Mouse (Mus musculus) gastrocnemius, postnatal 4 days (tissue): ENCODE measurements around the gene Gm20431. TPM values are rescaled to one million over a fixed set of nuclear protein-coding genes. Genes with fewer than 3 reads are reported as not detected.

Experiments used
- DNase-seq, 2 experiments: peaks; one replicate each; pipeline ENCODE4 v3.0.0; 2021 to 2022; ENCODE audit warnings: low spot score in 2 of 2, mixed read lengths in 2 of 2
- total RNA-seq, 2 experiments: library from RNA; stranded (reverse); gene quantifications; 2 replicates each; pipeline ENCODE4 v1.2.3; 2021

Gm20431 gene
- total RNA-seq, 2 experiments from 2014 or later = 20.3 to 22.9 TPM

DNA sequence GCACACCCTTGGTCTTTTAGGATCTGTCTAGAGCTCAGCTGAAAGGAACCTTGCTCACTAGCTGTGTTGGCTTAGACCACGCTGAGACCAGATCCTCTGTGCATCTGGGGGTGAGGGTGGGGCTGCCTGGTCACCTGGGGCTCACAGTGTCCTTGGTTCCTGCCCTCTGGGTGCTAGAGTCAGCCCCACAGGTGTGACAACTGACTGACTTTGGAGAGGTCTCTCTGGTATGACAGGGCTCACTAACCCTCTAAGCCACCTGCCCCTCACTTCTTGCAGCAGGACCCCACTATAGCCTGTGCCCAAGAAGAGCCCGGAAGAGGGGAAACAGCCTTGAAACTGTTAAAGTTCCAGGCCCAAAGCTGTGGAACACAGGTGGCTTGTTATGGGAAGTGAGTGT lies 58.9 kb downstream of the Gm20431 start:
- no peak for DNase-seq

GRCm38 (mm10) chr2:167600481-167600995 lies 60.8 kb downstream of the Gm20431 start:
- DNase-seq = no peak

GRCm38 (mm10) chr2:167599917-167600316 lies 61.4 kb downstream of the Gm20431 start:
- DNase-seq = no peak

GRCm38 (mm10) chr2:167599195-167599594 lies 62.1 kb downstream of the Gm20431 start:
- no peak for DNase-seq

GRCm38 (mm10) chr2:167597492-167598186 lies 63.7 kb downstream of the Gm20431 start:
- DNase-seq = peak; percentile 66 to 78

- no peak for DNase-seq
These were observed 64.4 kb downstream of the Gm20431 start for GRCm38 (mm10) chr2:167596726-167597491.

GRCm38 (mm10) chr2:167596262-167596661 lies 65.0 kb downstream of the Gm20431 start:
- no peak for DNase-seq

DNA sequence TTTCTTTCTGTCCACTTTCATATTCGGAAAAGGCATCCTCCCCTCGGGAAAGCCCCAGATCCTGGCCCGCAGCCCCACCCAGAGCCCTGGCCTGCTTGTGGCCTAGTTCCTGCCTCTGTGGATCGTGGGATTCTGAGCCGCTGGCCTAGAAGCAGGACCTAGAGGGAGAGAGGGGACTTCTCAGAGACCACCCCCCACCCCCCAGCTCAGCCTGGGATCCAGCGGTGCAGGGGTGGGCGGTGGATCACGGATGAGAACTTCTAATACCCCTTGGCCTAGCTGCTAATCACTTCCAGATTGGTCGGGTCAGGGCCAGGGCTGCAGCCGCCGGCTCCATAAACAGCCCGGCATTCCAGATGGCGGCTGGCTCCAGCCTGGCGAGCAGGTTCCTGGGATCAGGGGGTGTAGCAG lies 65.5 kb downstream of the Gm20431 start:
- peak; percentile 63 to 76 for DNase-seq

DNA sequence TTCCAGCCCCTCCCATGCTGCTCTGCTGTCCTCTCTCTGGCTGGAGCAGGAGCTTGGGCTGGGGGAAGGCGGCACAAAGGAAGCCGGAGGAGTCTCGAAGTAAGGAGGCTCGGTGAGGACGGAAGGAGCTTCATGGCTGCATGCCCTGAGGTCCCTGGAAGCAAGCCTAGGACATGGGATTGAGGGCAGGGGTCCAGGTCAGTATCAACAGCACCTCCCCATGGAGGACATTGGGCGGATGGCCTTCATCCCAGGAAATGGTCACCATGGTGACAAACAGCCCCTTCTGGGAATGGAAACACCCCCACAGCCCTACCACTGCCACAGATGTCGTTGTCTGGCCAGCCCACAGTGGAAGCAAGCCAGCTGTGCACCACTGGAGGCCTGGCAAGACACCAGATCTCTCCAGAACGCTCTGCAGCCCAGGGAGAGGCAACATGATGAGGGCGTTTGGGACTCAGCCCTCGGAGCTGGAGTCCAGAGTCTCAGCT lies 66.8 kb downstream of the Gm20431 start:
- DNase-seq = peak; percentile 77 to 85

DNA sequence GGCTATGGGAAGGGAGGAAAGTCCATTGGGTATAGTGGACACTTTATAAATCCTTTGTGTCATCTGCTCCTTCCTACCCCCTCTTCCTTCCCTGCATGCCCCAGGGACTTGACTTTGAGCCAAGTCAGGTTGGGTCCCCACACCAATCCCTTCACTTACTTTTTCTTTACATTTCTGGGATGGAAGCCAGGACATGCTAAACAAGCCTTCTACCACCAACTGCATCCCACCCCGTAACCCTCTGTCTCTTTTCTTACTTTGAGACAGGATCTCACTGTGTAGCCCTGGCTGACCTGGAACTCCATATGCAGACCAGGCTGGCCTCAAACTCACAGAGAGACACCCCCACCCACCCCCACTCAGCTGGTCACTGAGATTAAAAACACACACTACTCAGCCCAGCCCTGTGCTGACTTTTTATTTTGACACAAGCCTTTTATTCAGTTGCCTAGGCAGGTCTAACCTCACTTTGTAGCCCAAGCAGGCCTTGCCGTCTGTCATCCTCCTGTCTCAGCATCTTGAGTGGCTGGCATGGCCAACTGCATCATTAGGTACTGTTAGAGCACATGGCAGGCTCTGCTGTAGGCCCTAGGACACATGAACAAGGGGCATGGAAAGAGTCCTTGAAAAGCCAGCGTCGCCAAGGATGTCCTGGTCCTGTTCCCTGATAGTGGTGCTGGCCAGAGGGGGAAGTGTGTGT lies 67.6 kb downstream of the Gm20431 start:
- DNase-seq = no peak

DNA sequence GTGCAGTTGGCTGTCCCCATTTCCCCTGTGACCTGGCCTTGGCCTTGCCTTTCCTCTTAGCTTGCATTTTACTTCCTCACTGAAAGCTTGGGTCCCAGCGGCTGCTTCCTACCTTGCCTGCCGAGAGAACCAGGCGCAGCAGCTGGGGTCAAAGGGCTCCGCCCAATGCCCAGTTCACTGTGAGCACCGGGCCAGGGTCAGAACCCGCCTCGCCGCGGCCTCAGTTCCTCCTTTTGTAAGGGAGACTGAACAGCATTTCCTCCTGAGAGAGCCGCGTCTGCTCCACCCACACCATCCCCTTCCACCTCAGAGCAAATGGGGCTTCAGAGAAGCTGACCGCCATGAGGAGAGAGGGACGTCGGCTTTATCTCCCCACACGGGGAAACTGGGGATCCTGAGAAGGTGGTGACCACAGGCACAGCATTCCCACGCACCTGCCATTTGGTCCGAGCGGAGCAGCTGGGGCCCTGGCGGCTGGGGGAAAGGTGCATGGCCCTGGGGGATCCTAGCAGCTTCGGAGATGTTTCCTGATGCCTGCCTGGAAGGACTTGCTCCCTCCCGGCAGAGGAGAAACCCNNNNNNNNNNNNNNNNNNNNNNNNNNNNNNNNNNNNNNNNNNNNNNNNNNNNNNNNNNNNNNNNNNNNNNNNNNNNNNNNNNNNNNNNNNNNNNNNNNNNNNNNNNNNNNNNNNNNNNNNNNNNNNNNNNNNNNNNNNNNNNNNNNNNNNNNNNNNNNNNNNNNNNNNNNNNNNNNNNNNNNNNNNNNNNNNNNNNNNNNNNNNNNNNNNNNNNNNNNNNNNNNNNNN lies 72.3 kb downstream of the Gm20431 start:
- peak in 1 of 2 experiments; percentile 44 for DNase-seq

DNA sequence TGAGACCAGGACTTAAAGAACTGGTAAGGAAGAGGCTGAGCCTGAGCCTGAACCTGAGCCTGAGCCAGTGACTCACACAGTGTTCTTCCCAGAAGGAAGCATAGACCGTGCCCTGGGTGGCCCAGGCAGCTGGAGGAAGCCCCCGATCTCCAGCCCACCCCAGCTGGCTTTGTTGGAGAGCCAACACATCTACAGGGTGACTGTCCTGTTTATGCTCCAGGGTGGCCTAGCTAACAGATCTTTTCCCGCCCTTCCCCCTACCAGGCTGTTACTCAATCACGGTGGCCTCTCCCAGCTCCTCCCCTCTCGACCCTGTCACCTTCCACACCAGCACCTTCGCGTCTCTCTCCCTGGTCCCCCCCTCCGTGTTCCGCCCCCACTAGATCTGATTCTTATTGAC lies 74.3 kb downstream of the Gm20431 start:
- no peak for DNase-seq

DNA sequence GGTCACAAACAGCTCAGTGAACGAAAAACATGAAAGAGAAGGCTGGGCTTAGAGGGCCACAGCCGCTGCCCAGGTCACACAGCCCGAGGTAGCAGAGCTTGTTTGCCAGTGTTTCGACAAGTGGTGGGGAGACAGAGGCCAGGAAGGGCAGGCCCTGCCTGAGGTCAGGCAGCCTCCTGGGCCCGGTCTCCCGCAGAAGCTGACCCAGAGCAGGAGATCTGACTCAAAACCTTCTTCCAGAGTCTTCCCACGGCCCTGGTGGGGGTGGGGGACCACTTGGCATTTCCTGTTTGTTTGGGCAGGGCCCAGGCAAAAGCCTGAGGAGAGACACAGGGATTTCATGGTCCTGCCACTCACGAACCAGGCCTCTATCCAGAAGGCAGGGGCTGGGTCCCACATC lies 75.3 kb downstream of the Gm20431 start:
- no peak for DNase-seq

DNA sequence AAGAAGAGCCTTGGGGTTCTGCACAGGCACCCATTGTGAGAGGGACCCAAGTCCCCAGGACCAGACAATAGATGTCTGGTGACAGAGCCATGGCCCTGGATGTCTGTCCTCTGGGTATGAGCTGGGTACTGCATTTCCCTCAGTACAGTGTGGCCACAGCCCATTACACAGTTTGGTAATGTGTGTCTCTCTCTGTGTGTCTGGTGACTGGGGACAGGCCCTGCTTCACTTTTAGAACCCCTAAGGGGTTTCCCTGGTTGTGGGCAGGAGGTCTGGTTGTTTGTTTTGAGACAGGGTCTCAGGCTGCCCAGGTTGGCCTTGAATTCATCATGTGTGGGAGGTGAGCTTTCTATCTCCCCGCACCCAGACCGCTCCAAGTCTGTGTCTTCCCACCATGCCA lies 76.0 kb downstream of the Gm20431 start:
- no peak for DNase-seq

- no peak for DNase-seq
These were observed 77.9 kb downstream of the Gm20431 start for GRCm38 (mm10) chr2:167583161-167583952.

GRCm38 (mm10) chr2:167578521-167578920 lies 82.8 kb downstream of the Gm20431 start:
- DNase-seq = no peak

DNA sequence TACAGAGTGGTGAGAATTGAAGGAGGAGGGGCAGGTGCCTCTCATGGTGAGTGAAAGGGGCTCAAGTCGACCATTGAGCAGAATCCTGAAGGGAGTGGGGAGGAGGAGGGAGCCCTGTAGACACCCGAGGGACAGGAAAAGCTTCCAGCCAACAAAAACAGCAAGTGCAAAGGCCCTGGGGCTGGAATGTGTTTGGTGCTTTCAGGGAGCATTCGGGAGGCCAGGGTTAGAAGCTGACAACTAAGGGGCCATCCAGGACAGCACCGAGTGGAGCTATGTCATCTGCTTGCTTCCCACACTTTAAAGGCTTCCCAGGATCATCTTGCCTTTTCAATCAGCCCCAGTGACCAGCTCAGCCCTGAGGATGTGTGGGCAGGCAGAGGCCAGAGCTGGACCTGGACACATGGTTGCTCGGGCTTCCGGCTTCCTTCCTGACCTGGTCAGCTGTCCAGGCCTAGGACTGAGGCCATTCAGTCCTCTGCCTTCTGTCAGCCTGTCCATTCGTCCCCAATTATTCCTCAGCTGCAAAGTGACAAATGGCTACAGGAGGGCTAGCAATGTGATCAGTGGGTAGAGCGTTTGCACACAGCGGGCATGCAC lies 84.0 kb downstream of the Gm20431 start:
- no peak for DNase-seq

GRCm38 (mm10) chr2:167576121-167576620 lies 85.1 kb downstream of the Gm20431 start:
- no peak for DNase-seq

GRCm38 (mm10) chr2:167575581-167575980 lies 85.7 kb downstream of the Gm20431 start:
- DNase-seq = no peak
